Mouse (Mus musculus) neural tube, embryonic 14.5 days (tissue): ENCODE measurements around the gene Vasp. TPM values are rescaled to one million over a fixed set of nuclear protein-coding genes. Genes with fewer than 3 reads are reported as not detected.

Source experiments
- ATAC-seq: fragments of 200-750 bp; cut with Nextera tagmentation; 2 replicates; pipeline ENCODE4 v1.8.0; 2017; ENCODE audit warnings: low read depth, mild to moderate bottlenecking, moderate TSS enrichment, moderate library complexity
- H3K27ac ChIP-seq: fragments of 300-500 bp; sonication (generic); 2 replicates; pipeline ENCODE4 v1.5.1; 2014; ENCODE audit warnings: low read depth, mild to moderate bottlenecking, control low read depth, low read length, moderate library complexity, mixed read lengths
- H3K27me3 ChIP-seq: fragments of 300-500 bp; sonication (generic); 2 replicates; pipeline ENCODE4 v1.6.1; 2014; ENCODE audit warnings: low read length; ENCODE audit not compliant: control insufficient read depth, insufficient read depth
- H3K36me3 ChIP-seq: fragments of 300-500 bp; sonication (generic); 2 replicates; pipeline ENCODE4 v1.6.1; 2014; ENCODE audit warnings: low read length, mixed read lengths; ENCODE audit not compliant: control insufficient read depth, insufficient read depth
- H3K4me1 ChIP-seq: fragments of 300-500 bp; sonication (generic); 2 replicates; pipeline ENCODE4 v1.6.1; 2014; ENCODE audit warnings: low read length; ENCODE audit not compliant: control insufficient read depth, insufficient read depth
- H3K4me2 ChIP-seq: fragments of 300-500 bp; sonication (generic); 2 replicates; pipeline ENCODE4 v1.6.1; 2014; ENCODE audit warnings: mild to moderate bottlenecking, low read depth, low read length, control low read depth
- H3K4me3 ChIP-seq: fragments of 300-500 bp; sonication (generic); 2 replicates; pipeline ENCODE4 v1.5.1; 2014; ENCODE audit warnings: low read depth, low read length, control low read depth, mixed read lengths
- H3K9ac ChIP-seq: fragments of 300-500 bp; sonication (generic); replicated peaks from 2 replicates; pipeline ENCODE4 v1.6.1; 2014; ENCODE audit warnings: low read depth, mild to moderate bottlenecking, control low read depth, low read length, mixed read lengths
- H3K9me3 ChIP-seq: fragments of 300-500 bp; sonication (generic); 2 replicates; pipeline ENCODE4 v1.6.1; 2016; ENCODE audit warnings: low read length; ENCODE audit not compliant: control insufficient read depth
- WGBS: fragments of 180-500 bp; shearing (Covaris S2); extraction: QIAGEN DNeasy Blood & Tissue Kit; methylation state at CpG from one replicate; pipeline ENCODE4 v1.1.7; 2014; 5-methylcytosine and 5-hydroxymethylcytosine counted together
- polyA plus RNA-seq: library from polyadenylated mRNA; unstranded; fragments of >200 nt; fragmentation: Nextera tagmentation; extraction: Ambion mirVana; gene quantifications from 2 replicates; pipeline ENCODE4 v1.2.1, GENCODE M21; 2014

The Vasp gene
- polyA plus RNA-seq, 1 experiment from 2014 or later: 17.4 TPM

DNA sequence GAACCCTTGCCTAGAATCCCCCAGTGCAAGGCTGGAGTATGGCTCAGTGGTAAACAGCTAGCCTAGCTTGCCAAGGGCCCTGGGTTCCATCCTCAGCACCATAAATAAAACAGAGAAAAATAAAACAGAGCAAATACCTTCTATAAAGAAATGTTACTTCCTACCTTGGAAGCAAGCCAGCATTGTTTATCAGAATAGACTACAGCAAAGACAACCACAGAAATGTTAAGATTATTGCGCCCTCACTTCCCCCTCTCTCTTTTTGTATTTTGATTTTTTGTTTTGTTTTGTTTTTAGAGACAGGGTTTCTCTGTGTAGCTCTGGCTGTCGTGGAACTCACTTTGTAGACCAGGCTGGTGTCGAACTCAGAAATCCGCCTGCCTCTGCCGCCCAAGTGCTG, 26.2 kb upstream of the Vasp start:
- no peaks in the 10 kb centered on the region for H3K9me3 ChIP-seq

DNA sequence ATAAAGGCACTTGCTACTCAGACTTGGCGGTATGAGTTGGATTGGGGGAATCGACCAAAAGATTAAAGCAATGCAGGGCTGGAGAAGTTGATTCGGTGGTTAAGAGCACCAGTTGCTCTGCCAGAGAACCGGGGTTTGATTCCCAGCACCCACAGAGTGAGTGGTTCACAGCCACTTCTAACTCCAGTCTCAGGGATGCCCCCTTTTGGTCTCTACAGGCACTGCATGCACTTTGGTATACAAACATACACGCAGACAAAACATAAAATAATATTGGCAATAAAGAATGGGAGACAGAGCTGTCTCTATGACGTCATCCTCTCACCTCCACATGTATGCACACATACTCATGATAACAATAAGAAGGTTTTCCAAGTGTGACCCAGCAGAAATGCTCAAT, 25.4 kb upstream of the Vasp start:
- Histone ChIP-seq H3K9me3 (no peaks in the 10 kb centered on the region), H3K27me3 (no peaks in the 10 kb centered on the region), H3K4me1 (no peaks in the 10 kb centered on the region), H3K36me3 (0 out of 2 replicates have a peak, but pooled peaks cover 6% of the 10 kb centered on the region), H3K9ac (no peak overlapping the region), H3K27ac (no peak overlapping the region), H3K4me3 (no peak overlapping the region), H3K4me2 (no peak overlapping the region)
- WGBS: 85% methylated on average over 6 of the region's 6 CpGs
- no peak for ATAC-seq

More for the DNA sequence above, 26.2 kb upstream of the Vasp start:
- Histone ChIP-seq H3K9ac (no peak overlapping the region), H3K4me3 (no peak overlapping the region), H3K27ac (no peak overlapping the region), H3K4me2 (no peak overlapping the region), H3K27me3 (peaks cover 3% of the 10 kb centered on the region; the same call in 1 of the 2 replicates), H3K36me3 (0 out of 2 replicates have a peak, but pooled peaks cover 5% of the 10 kb centered on the region), H3K4me1 (no peaks in the 10 kb centered on the region)
- no peak for ATAC-seq
- WGBS: 90% methylated on average over 5 of the region's 5 CpGs

DNA sequence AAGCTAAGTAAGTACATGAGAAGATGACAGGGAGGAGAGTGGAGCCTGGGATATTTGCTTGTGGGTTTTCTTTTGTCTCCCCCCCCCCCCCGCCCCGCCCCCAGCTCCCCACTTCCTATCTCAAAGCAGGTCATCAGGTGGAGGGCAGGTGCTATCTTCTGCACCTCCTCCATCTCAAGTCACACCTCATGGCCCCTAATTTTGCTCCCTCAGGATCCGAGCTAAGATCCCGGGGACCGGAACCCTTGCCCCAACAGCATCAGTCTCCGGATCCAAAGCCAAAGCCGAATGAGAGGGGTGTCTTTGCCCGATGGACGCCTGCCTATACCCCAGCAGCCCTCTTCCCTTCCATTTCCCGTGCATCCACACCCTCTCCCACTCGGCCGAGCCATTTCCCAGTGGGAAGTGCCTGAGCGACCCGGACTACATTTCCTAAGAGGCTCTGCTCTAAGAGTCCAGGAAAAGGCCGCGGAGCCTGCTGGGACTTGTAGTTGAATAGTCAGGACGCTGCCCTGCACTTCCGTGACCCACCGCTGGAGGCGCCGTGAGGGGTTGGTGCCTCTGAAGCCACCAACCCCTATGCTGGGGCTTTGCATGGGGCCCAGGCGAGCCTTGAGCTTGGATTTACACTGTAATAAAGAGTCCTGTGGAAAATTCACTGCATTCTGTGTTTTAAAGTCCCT, 24.0 kb upstream of the Vasp start:
- no peak overlapping the region for H3K27ac ChIP-seq
- H3K4me1 ChIP-seq: peaks cover 6% of the 10 kb centered on the region; the same call in 1 of the 2 replicates
- H3K27me3 ChIP-seq: no peaks in the 10 kb centered on the region
- H3K36me3 ChIP-seq: 0 out of 2 replicates have a peak, but pooled peaks cover 6% of the 10 kb centered on the region
- H3K9ac ChIP-seq: no peak overlapping the region
- peak overlapping the region; percentile 7; the same call in 1 of the 2 replicates for H3K4me2 ChIP-seq
- H3K4me3 ChIP-seq: no peak overlapping the region
- peak; percentile 65 for ATAC-seq
- no peaks in the 10 kb centered on the region for H3K9me3 ChIP-seq
- WGBS: 18% methylated on average over 21 of the region's 22 CpGs

DNA sequence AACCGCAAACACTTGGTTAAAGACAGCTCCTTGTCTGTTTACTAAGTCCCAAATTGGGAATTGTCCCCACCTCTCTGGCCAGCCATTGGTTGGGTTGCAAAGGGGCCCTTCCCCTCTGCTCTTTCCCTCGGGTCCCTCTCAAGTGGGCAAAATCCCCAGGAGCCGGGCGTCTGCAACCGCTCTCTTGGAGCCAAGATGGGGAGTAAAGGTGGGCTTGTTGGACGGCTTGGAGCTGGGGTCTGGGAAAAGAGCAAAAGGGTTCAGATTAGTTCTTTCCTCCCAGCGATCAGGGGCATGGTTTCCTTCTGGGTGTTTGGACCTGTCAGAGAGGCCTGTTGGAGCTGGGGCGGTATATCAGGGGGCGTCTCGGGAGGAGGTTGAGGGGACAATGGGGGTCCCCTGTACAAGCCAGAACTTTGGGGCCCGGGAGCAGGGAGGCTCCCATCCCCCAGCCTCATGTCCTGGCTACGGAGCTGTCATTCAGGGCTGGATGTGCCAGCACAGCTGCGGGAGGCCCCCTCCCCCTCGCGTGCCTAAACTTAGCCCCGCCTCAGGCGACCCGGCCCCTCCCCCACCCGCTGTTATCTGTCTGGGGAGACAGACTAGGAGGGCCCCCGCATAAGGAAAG, 19.5 kb upstream of the Vasp start:
- Histone ChIP-seq H3K4me3 (peak overlapping the region; percentile 15; the same call in 1 of the 2 replicates), H3K4me2 (peak overlapping the region; percentile 27), H3K4me1 (peaks cover 6% of the 10 kb centered on the region; the same call in 1 of the 2 replicates), H3K36me3 (peaks cover 26% of the 10 kb centered on the region; the same call in 1 of the 2 replicates), H3K9ac (no peak overlapping the region), H3K9me3 (no peaks in the 10 kb centered on the region), H3K27ac (no peak overlapping the region), H3K27me3 (no peaks in the 10 kb centered on the region)
- ATAC-seq: no peak
- under 1% methylated on average over 20 of the region's 20 CpGs for WGBS

DNA sequence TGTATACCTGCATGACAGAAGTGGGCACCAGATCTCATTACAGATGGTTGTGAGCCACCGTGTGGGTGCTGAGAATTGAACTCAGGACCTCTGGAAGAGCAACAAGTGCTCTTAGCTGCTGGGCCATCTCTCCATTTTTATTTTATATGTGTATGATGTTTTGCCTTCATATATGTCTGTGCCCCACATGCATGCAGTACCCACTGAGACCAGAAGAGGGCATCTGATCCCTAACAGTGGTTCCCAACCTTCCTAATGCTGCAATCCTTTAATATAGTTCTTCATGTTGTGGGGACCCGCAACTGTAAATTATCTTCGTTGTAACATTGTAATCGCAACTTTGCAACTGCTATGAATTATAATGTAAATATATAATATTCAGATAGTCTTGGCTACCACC, 13.1 kb upstream of the Vasp start:
- WGBS: 23% methylated on average over 4 of the region's 4 CpGs
- Histone ChIP-seq H3K27me3 (peaks cover 12% of the 10 kb centered on the region), H3K9ac (no peak overlapping the region), H3K27ac (no peak overlapping the region), H3K9me3 (no peaks in the 10 kb centered on the region), H3K4me2 (no peak overlapping the region), H3K4me1 (peaks cover 9% of the 10 kb centered on the region; the same call in 1 of the 2 replicates), H3K4me3 (no peak overlapping the region), H3K36me3 (peaks cover 20% of the 10 kb centered on the region; the same call in 1 of the 2 replicates)
- ATAC-seq: no peak

DNA sequence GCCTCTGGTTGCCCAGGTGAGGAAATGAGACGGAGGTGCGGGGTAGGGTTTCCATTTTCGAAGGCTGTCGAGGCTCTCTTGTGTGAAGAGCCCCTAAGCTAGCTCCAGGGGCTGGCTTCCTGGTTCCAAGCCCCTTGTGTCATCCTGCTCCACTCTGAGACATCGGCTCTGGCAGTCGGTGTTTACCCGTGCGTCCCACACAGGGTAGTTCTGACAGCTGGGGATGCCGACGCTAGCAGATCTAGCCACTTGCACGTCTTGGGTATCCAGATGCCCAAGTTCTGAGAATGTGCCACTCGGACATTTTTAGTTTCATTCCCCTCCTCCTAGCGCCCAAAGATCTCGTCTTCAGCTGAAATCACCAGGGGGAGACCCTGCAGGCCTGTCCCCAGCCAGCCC, 11.8 kb upstream of the Vasp start:
- WGBS: 22% methylated on average over 14 of the region's 14 CpGs
- H3K4me2 ChIP-seq: peak overlapping the region; percentile 62

DNA sequence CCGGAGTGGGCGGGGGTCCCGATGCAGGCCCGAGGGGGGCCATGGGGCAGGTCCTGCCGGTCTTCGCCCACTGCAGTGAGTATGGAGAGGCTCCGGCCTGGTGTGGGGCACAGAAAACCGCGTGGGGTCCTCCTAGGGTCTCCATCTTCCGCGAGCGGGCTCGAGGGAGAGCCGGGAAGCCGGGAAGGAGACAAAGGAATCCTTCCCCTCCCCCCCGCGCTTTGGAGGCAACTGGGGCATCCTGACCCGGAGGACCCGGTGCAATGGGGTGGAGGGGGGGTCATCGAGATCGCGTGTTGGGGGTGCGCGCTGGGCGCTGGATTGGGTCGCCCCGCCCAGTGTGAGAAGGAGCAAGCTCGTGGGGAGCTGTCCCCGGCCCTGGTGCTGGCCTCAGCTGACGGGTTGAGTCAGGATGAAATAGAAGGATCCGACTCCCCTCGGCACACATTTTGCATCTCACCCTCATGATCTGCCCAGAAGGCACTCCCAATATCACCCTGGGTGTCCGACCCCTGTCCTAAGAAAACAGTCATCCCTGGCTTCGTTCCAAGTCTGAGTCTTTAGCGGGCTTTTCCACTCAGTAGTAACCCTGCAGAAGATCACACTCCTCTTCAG, 11.3 kb upstream of the Vasp start:
- H3K4me2 ChIP-seq: peak overlapping the region; percentile 62
- H3K4me1 ChIP-seq: peaks cover 9% of the 10 kb centered on the region; the same call in 1 of the 2 replicates
- peak overlapping the region; percentile 87 for H3K9ac ChIP-seq
- H3K27me3 ChIP-seq: peaks cover 30% of the 10 kb centered on the region
- H3K27ac ChIP-seq: peak overlapping the region; percentile 89
- under 1% methylated on average over 30 of the region's 35 CpGs for WGBS
- peak; percentile 77 for ATAC-seq
- peaks cover 13% of the 10 kb centered on the region; the same call in 1 of the 2 replicates for H3K36me3 ChIP-seq
- H3K9me3 ChIP-seq: no peaks in the 10 kb centered on the region
- H3K4me3 ChIP-seq: peak overlapping the region; percentile 68

More for the DNA sequence above, 11.8 kb upstream of the Vasp start:
- peaks cover 14% of the 10 kb centered on the region; the same call in 1 of the 2 replicates for H3K36me3 ChIP-seq
- H3K4me1 ChIP-seq: peaks cover 9% of the 10 kb centered on the region; the same call in 1 of the 2 replicates
- peak overlapping the region; percentile 87 for H3K9ac ChIP-seq
- H3K4me3 ChIP-seq: peak overlapping the region; percentile 68
- peak; percentile 13; the same call in 1 of the 2 replicates for ATAC-seq
- H3K9me3 ChIP-seq: no peaks in the 10 kb centered on the region
- H3K27ac ChIP-seq: peak overlapping the region; percentile 89
- H3K27me3 ChIP-seq: peaks cover 25% of the 10 kb centered on the region

DNA sequence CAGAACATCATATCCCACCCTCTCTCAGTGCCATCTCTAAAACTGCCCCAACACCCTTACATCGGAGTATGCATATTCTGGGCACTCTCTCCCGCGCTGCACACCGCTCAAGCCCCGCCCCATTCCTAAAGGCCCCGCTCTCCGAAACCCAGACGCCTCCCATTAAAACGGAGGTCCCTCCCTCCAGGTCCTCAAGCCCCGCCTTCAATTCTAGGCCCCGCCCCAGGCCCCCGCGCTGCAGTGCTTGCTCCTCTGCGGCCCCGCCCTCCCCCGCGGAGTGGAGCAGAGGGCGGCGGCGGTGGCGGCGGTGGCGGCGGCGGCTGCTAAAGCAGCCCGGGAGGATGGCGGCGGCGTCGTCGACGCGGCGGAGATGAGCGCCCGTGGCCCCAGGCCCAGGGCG, 10.8 kb upstream of the Vasp start, which contains the start of gene Rtn2:
Gene Rtn2 (plus strand): TSS at position 240 of the 400 bp plus-strand sequence.
- WGBS: under 1% methylated on average over 24 of the region's 37 CpGs
- ATAC-seq: peak; percentile 86

More for the DNA sequence above, 10.8 kb upstream of the Vasp start, which contains the start of gene Rtn2:
- Histone ChIP-seq H3K9ac (peak within 1 kb of the TSS; percentile 87), H3K36me3 (peaks cover 9% of the 10 kb centered on the region; the same call in 1 of the 2 replicates), H3K9me3 (no peaks in the 10 kb centered on the region), H3K27ac (peak within 1 kb of the TSS; percentile 89), H3K4me3 (peak within 1 kb of the TSS; percentile 68), H3K4me2 (peak within 1 kb of the TSS; percentile 62), H3K27me3 (peaks cover 32% of the 10 kb centered on the region), H3K4me1 (peaks cover 9% of the 10 kb centered on the region; the same call in 1 of the 2 replicates)
